Mouse (Mus musculus): Measurements from ENCODE around the gene Kyat1.

DNA sequence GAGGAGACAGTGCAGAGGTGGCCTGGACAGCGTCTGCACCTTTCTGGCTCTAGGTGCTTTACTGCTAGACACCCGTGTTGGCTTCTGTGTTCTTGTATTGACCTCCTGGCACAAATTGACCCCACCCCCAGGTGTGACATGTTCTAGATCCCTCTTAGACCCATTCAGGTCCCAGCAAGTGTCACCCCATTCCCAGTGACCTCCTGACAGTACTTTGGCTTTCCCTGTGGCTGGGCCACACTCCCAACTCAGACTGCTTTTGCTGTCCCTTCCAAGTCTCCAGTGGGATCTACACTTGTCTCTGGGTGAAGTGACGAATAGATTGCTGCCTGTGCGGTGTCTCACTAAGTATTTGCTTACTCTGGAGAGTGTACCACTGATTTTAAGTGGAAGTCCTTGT lies 1.8 kb upstream of the Kyat1 start:
- no peak for TF ChIP-seq POLR2A (IDR thresholded peaks at IDR 0.05; ENCODE audit: borderline replicate concordance, extremely low read depth, low read depth, low read length)
- TF ChIP-seq CTCF (IDR thresholded peaks at IDR 0.05; ENCODE audit: insufficient read depth, low read length): no peak
